Mouse (Mus musculus): ENCODE data around the gene Sfswap. TPM values are rescaled to one million over a fixed set of nuclear protein-coding genes. Genes with fewer than 3 reads are reported as not detected.
"Not testable (repeated sequence)": the region's sequence is repeated elsewhere in the genome, so short reads cannot be mapped to it uniquely, and the experiment has no call there.

Gene Sfswap
- polyA plus RNA-seq, 1 experiment from 2014 or later: 58.5 TPM

GRCm38 (mm10) chr5:129607476-129607875 lies 106.5 kb downstream of the Sfswap start:
- Histone ChIP-seq H3K36me3 (ENCODE audit: control insufficient read depth, insufficient read depth, low read length) (peaks cover 19% of the 10 kb centered on the region), H3K4me2 (ENCODE audit: low read length) (no peak overlapping the region), H3K27me3 (ENCODE audit: control insufficient read depth, insufficient read depth, low read length) (no peaks in the 10 kb centered on the region), H3K4me3 (replicated peaks; ENCODE audit: low read depth, low read length) (no peak overlapping the region), H3K9ac (replicated peaks; ENCODE audit: low read length) (no peak overlapping the region), H3K27ac (replicated peaks; ENCODE audit: low read depth, low read length) (no peak overlapping the region), H3K4me1 (ENCODE audit: control insufficient read depth, insufficient read depth, low read length) (no peaks in the 10 kb centered on the region), H3K9me3 (ENCODE audit: control insufficient read depth, low read length) (no peaks in the 10 kb centered on the region)
- no peak for ATAC-seq (ENCODE audit: low FRiP score, low TSS enrichment)
- no peak for DNase-seq
- 83% methylated on average over 8 of the region's 8 CpGs for WGBS

DNA sequence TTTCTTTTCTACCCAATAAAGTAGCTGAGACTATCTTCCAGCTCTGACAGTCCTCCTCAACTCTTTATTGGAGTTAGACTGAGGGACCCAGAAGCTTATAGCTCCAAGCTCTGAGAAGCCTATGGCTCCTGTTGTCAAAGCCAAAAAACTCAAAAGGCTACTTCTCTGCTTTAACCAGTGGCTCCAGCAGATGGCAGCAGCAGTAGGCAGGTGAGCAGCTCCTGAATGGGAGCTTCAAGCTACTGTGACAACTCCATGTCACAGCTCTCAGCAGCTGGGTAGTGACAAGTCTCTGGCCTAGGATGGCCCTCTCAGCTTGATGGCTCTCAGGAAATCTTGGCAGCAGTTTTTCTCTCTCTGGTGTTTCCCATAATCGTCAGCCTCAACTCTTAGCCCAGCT lies 110.0 kb downstream of the Sfswap start:
- Histone ChIP-seq H3K4me2 (ENCODE audit: low read length) (no peak overlapping the region), H3K36me3 (ENCODE audit: control insufficient read depth, insufficient read depth, low read length) (peaks cover 7% of the 10 kb centered on the region), H3K27me3 (ENCODE audit: control insufficient read depth, insufficient read depth, low read length) (no peaks in the 10 kb centered on the region), H3K27ac (replicated peaks; ENCODE audit: low read depth, low read length) (no peak overlapping the region), H3K9me3 (ENCODE audit: control insufficient read depth, low read length) (no peaks in the 10 kb centered on the region), H3K9ac (replicated peaks; ENCODE audit: low read length) (no peak overlapping the region), H3K4me1 (ENCODE audit: control insufficient read depth, insufficient read depth, low read length) (no peaks in the 10 kb centered on the region), H3K4me3 (replicated peaks; ENCODE audit: low read depth, low read length) (no peak overlapping the region)
- no peak for ATAC-seq (ENCODE audit: low FRiP score, low TSS enrichment)
- DNase-seq: peak; percentile 87
- WGBS: 33% methylated on average over 1 of the region's 1 CpGs

GRCm38 (mm10) chr5:129620600-129620999 lies 119.6 kb downstream of the Sfswap start:
- not testable (repeated sequence) for H3K4me1 ChIP-seq (ENCODE audit: control insufficient read depth, insufficient read depth, low read length); DNase-seq; H3K36me3 ChIP-seq (ENCODE audit: control insufficient read depth, insufficient read depth, low read length); H3K4me2 ChIP-seq (ENCODE audit: low read length); H3K27ac ChIP-seq (replicated peaks; ENCODE audit: low read depth, low read length); H3K27me3 ChIP-seq (ENCODE audit: control insufficient read depth, insufficient read depth, low read length); H3K9ac ChIP-seq (replicated peaks; ENCODE audit: low read length); H3K9me3 ChIP-seq (ENCODE audit: control insufficient read depth, low read length); H3K4me3 ChIP-seq (replicated peaks; ENCODE audit: low read depth, low read length); ATAC-seq (ENCODE audit: low FRiP score, low TSS enrichment)
- 61% methylated on average over 9 of the region's 9 CpGs for WGBS

Other genes with a start within 250 kb of the Sfswap start
- gene Mmp17, start 82.9 kb downstream of the Sfswap start, polyA plus RNA-seq (2014; fragmentation: Nextera tagmentation; extraction: Ambion mirVana): 7.3 and 8.3 TPM in 2 replicates
- gene Zfp11, start 168.9 kb downstream of the Sfswap start, polyA plus RNA-seq (2014; fragmentation: Nextera tagmentation; extraction: Ambion mirVana): 8.4 and 10.3 TPM in 2 replicates
- gene Sept14, start 207.3 kb downstream of the Sfswap start, polyA plus RNA-seq (2014; fragmentation: Nextera tagmentation; extraction: Ambion mirVana): not detected in 2 replicates
- gene Mrps17, start 214.3 kb downstream of the Sfswap start, polyA plus RNA-seq (2014; fragmentation: Nextera tagmentation; extraction: Ambion mirVana): 182 and 200 TPM in 2 replicates
- gene Nipsnap2, start 223.8 kb downstream of the Sfswap start, polyA plus RNA-seq (2014; fragmentation: Nextera tagmentation; extraction: Ambion mirVana): 80.4 and 88.3 TPM in 2 replicates

Measured in midbrain, embryonic 14.5 days (tissue).